ENCODE assay signal across 11 mouse cellular contexts in genomic region chr5:24969241-24969880, GRCm38 (mm10).
A peak's percentile ranks its signal among the peaks of the same experiment; 100 is the strongest.
DNase-seq lines count a peak whose midpoint lies in the region; ATAC-seq and TF ChIP-seq lines count a peak whose summit lies in the region.
"Had no signal": no experiment of that assay in that cellular context is flagged by ENCODE, and none has a peak within 500 bp of the region (broad histone marks: within the 10 kb centered on the region; RNA-seq: fewer than 3 reads in every experiment).

No protein-coding gene starts in this region.

- H3K4me3 ChIP-seq in heart, postnatal 0 days (ENCODE audit: low read depth, low read length), result no peak overlapping the region
- H3K4me3 ChIP-seq: limb, embryonic 13.5 days had no signal

- H3K27ac ChIP-seq in heart, postnatal 0 days (ENCODE audit: low read depth), result 0 out of 2 replicates have a peak overlapping the region, but pooled peaks have one; percentile 3
- H3K27ac ChIP-seq: limb, embryonic 13.5 days had no signal

- H3K4me1 ChIP-seq in heart, postnatal 0 days (ENCODE audit: control insufficient read depth, insufficient read depth), result peaks cover 38% of the 10 kb centered on the region
- H3K4me1 ChIP-seq: limb, embryonic 13.5 days had no signal

- no peak for DNase-seq in heart, postnatal 0 days (ENCODE audit: low spot score)
- DNase-seq in heart, postnatal 25 days (ENCODE audit: low spot score), result no peak
- DNase-seq in CD4-positive, CD25-positive, alpha-beta regulatory T cell, adult 2 months (ENCODE audit: low read depth, low spot score), result peak; percentile 32
- peak; percentile 33 for DNase-seq in kidney, postnatal 14 days
- DNase-seq in retina, postnatal 7 days (ENCODE audit: low read depth, low spot score), result peak; percentile 36
- no peak for DNase-seq in left cerebral cortex, adult 8-10 months (ENCODE audit: low spot score in 2 of 2)
- DNase-seq in adipocyte (ENCODE audit: low spot score), result no peak
- no peak for DNase-seq in adrenal gland, postnatal 10 days
- DNase-seq: adrenal gland, adult 2 months; cerebellum, postnatal 25 days had no signal

- H3K27me3 ChIP-seq in heart, postnatal 0 days (ENCODE audit: control insufficient read depth, insufficient read depth, low read length), result no peaks in the 10 kb centered on the region
- H3K27me3 ChIP-seq: limb, embryonic 13.5 days had no signal

- 43% methylated on average over 11 of the region's 11 CpGs for WGBS in heart, postnatal 0 days

- no peak overlapping the region for H3K4me2 ChIP-seq in heart, postnatal 0 days (ENCODE audit: low read depth, low read length)
- H3K4me2 ChIP-seq: limb, embryonic 13.5 days had no signal

- no peak for ATAC-seq in heart, postnatal 0 days (ENCODE audit: insufficient read depth, low read depth)

- no peak for TF ChIP-seq EP300 in heart, postnatal 0 days (IDR thresholded peaks at IDR 0.05; ENCODE audit: low read depth)

- intact Hi-C loops in heart, postnatal 25 days (cut with DNase I), result no loop called here

- no peak overlapping the region for H3K9ac ChIP-seq in heart, postnatal 0 days (replicated peaks; ENCODE audit: low read depth, low read length)
- H3K9ac ChIP-seq: limb, embryonic 13.5 days had no signal

- no peaks in the 10 kb centered on the region for H3K9me3 ChIP-seq in heart, postnatal 0 days (replicated peaks; ENCODE audit: control insufficient read depth, low read length)
- H3K9me3 ChIP-seq: limb, embryonic 13.5 days had no signal

- TF ChIP-seq CTCF in heart, postnatal 0 days (IDR thresholded peaks at IDR 0.05; ENCODE audit: low read depth), result peak; percentile 10; the same call in 1 of the 2 replicates

- no peaks in the 10 kb centered on the region for H3K36me3 ChIP-seq in heart, postnatal 0 days (replicated peaks; ENCODE audit: control insufficient read depth, insufficient read depth, low read length)
- H3K36me3 ChIP-seq: limb, embryonic 13.5 days had no signal

Comparison
In these comparisons a context has a peak if more than half of its experiments do, and no peak if none do; other contexts are left out.
1. DNase-seq: peak in CD4-positive, CD25-positive, alpha-beta regulatory T cell, adult 2 months (single experiment), kidney, postnatal 14 days (single experiment) and retina, postnatal 7 days (single experiment); none in heart, postnatal 0 days (single experiment), heart, postnatal 25 days (single experiment), left cerebral cortex, adult 8-10 months (0 of 2), adipocyte (single experiment) and adrenal gland, postnatal 10 days (single experiment).